Mouse (Mus musculus) intestine, embryonic 16.5 days (tissue): Measurements from ENCODE around the gene St7. TPM values are rescaled to one million over a fixed set of nuclear protein-coding genes. Genes with fewer than 3 reads are reported as not detected.

Experiments used
- ATAC-seq: fragments of 200-750 bp; cut with Nextera tagmentation; 2 replicates; pipeline ENCODE4 v1.8.0; 2017; ENCODE audit warnings: moderate TSS enrichment, moderate library complexity
- H3K27ac ChIP-seq: fragments of 300-500 bp; sonication (generic); 2 replicates; pipeline ENCODE4 v1.5.1; 2014; ENCODE audit warnings: mild to moderate bottlenecking, low read length
- H3K27me3 ChIP-seq: fragments of 300-500 bp; sonication (generic); replicated peaks from 2 replicates; pipeline ENCODE4 v1.6.1; 2014; ENCODE audit warnings: low read length, control low read depth, mixed read lengths; ENCODE audit not compliant: control insufficient read depth, insufficient read depth
- H3K36me3 ChIP-seq: fragments of 300-500 bp; sonication (generic); 2 replicates; pipeline ENCODE4 v1.6.1; 2014; ENCODE audit warnings: low read length, control low read depth; ENCODE audit not compliant: control insufficient read depth, insufficient read depth
- H3K4me1 ChIP-seq: fragments of 300-500 bp; sonication (generic); 2 replicates; pipeline ENCODE4 v1.6.1; 2014; ENCODE audit warnings: low read length, control low read depth, mixed read lengths; ENCODE audit not compliant: control insufficient read depth, insufficient read depth
- H3K4me2 ChIP-seq: fragments of 300-500 bp; sonication (generic); 2 replicates; pipeline ENCODE4 v1.6.1; 2014; ENCODE audit warnings: low read depth, low read length, control low read depth
- H3K4me3 ChIP-seq: fragments of 300-500 bp; sonication (generic); 2 replicates; pipeline ENCODE4 v1.5.1; 2014; ENCODE audit warnings: mild to moderate bottlenecking, low read length
- H3K9ac ChIP-seq: fragments of 300-500 bp; sonication (generic); 2 replicates; pipeline ENCODE4 v1.6.1; 2014; ENCODE audit warnings: low read depth, low read length
- H3K9me3 ChIP-seq: fragments of 300-500 bp; sonication (generic); 2 replicates; pipeline ENCODE4 v1.6.1; 2016; ENCODE audit warnings: low read length, control low read depth; ENCODE audit not compliant: control insufficient read depth
- WGBS: fragments of 180-500 bp; shearing (Covaris S2); extraction: QIAGEN DNeasy Blood & Tissue Kit; methylation state at CpG from one replicate; pipeline ENCODE4 v1.1.7; 2014; 5-methylcytosine and 5-hydroxymethylcytosine counted together
- polyA plus RNA-seq: library from polyadenylated mRNA; unstranded; fragments of >200 nt; fragmentation: Nextera tagmentation; extraction: Ambion mirVana; gene quantifications from 2 replicates; pipeline ENCODE4 v1.2.1, GENCODE M21; 2015

St7 gene
- polyA plus RNA-seq, 1 experiment from 2014 or later, result 20.5 TPM

- ATAC-seq, result peak; percentile 81
- Histone ChIP-seq H3K4me2 (no peak overlapping the region), H3K4me3 (no peak overlapping the region), H3K9me3 (no peaks in the 10 kb centered on the region), H3K36me3 (no peaks in the 10 kb centered on the region), H3K9ac (no peak overlapping the region), H3K27me3 (no peaks in the 10 kb centered on the region), H3K27ac (no peak overlapping the region), H3K4me1 (no peaks in the 10 kb centered on the region)
- WGBS, result 23% methylated on average over 12 of the region's 12 CpGs
These were observed 17.5 kb upstream of the St7 start for GRCm38 (mm10) chr6:17675019-17675756.

GRCm38 (mm10) chr6:17677008-17677407 is 15.7 kb upstream of the St7 start:
- Histone ChIP-seq H3K27me3 (no peaks in the 10 kb centered on the region), H3K9ac (no peak overlapping the region), H3K4me2 (no peak overlapping the region), H3K9me3 (no peaks in the 10 kb centered on the region), H3K36me3 (no peaks in the 10 kb centered on the region), H3K4me3 (no peak overlapping the region), H3K4me1 (no peaks in the 10 kb centered on the region), H3K27ac (no peak overlapping the region)
- WGBS, result 60% methylated on average over 2 of the region's 2 CpGs
- no peak for ATAC-seq

DNA sequence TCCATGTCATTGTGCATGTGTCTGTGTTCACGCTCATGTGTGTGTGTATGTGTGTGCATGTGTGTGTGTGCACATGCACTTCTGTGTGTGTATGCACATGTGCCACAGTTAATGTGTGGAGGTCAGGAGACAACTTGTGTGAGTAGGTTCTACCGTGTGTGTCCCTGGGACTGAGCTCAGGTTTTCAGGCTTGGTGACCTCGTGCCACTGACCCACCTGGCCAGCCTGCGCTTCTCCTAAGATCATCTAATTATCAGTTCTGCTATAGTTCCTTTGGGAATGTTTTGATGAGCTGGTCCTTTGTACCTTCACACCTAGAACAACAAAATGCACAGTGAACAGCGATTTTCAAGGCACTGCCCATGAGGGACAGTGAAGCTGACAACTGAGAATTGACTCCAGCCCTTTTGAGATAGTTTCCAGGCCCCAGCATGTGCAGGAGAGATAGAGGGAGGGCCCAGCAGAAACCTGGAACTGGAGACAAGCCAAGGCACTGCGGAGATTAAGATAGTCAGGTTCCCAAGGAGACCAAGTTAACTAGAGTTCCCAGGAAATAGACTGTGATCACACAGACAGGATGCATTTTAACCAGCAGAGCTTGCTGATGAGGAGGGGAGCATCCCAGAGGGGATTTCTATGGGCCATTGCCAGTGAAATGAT is 12.3 kb upstream of the St7 start:
- 83% methylated on average over 6 of the region's 6 CpGs for WGBS
- ATAC-seq, result no peak
- H3K4me1 ChIP-seq, result no peaks in the 10 kb centered on the region
- H3K4me3 ChIP-seq, result no peak overlapping the region
- H3K4me2 ChIP-seq, result no peak overlapping the region
- no peak overlapping the region for H3K27ac ChIP-seq
- no peaks in the 10 kb centered on the region for H3K27me3 ChIP-seq
- no peaks in the 10 kb centered on the region for H3K36me3 ChIP-seq
- H3K9ac ChIP-seq, result no peak overlapping the region
- H3K9me3 ChIP-seq, result no peaks in the 10 kb centered on the region

GRCm38 (mm10) chr6:17681810-17682209 is 10.9 kb upstream of the St7 start:
- Histone ChIP-seq H3K4me1 (no peaks in the 10 kb centered on the region), H3K27ac (no peak overlapping the region), H3K27me3 (no peaks in the 10 kb centered on the region), H3K4me3 (no peak overlapping the region), H3K9ac (no peak overlapping the region), H3K4me2 (no peak overlapping the region), H3K36me3 (no peaks in the 10 kb centered on the region), H3K9me3 (no peaks in the 10 kb centered on the region)
- 96% methylated on average over 8 of the region's 8 CpGs for WGBS
- no peak for ATAC-seq

- 72% methylated on average over 5 of the region's 5 CpGs for WGBS
- ATAC-seq, result no peak
These were observed 4.1 kb upstream of the St7 start for GRCm38 (mm10) chr6:17688676-17689075.

DNA sequence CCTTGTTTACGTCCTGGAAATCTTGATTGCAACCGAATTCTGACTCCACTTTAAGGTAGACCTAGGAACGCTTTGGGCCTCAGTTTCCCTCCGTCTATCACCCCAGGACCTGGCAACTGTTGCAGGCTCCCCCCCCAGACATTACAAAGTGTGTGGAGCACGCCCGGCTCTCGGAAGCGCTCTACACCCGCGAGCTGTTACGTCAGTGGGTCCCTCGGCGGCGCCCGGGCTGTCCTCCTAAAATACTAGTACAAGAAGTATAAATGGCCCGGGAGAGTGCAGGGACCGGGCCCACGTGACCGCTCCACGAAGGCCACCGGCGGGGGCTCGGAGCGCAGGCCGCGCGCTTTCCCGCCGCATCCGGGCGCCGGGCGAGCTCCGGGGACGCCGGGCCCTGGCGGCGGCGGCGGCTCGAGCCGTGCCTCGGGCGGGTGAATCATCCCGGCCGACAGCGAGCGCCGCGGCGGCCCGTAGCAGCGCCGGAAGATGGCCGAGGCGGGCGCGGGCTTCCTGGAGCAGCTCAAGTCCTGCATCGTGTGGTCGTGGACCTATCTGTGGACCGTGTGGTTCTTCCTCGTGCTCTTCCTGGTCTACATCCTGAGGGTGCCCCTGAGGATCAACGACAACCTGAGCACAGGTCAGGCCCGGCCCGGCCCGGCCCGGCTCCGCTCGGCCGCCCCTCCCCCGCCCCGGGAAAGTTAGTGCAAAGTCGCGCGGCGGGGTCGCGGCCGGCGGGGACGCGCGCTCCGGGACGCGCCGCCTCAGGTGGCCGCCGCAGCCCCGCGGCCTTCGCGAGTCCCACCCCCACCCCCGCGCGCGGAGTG is 1.2 kb downstream of the St7 start:
- H3K27ac ChIP-seq, result peak overlapping the region; percentile 95
- ATAC-seq, result peak; percentile 88
- under 1% methylated on average over 79 of the region's 97 CpGs for WGBS

More at GRCm38 (mm10) chr6:17688676-17689075, 4.1 kb upstream of the St7 start:
- no peak overlapping the region for H3K9ac ChIP-seq
- no peak overlapping the region for H3K4me2 ChIP-seq
- H3K27ac ChIP-seq, result no peak overlapping the region
- no peaks in the 10 kb centered on the region for H3K9me3 ChIP-seq
- H3K4me3 ChIP-seq, result no peak overlapping the region
- H3K4me1 ChIP-seq, result no peaks in the 10 kb centered on the region
- H3K36me3 ChIP-seq, result no peaks in the 10 kb centered on the region
- no peaks in the 10 kb centered on the region for H3K27me3 ChIP-seq

GRCm38 (mm10) chr6:17694550-17694951 is 1.8 kb downstream of the St7 start:
- Histone ChIP-seq H3K4me1 (peaks cover 7% of the 10 kb centered on the region; the same call in 1 of the 2 replicates), H3K9ac (peak overlapping the region; percentile 92), H3K27me3 (no peaks in the 10 kb centered on the region), H3K36me3 (no peaks in the 10 kb centered on the region), H3K4me3 (peak overlapping the region; percentile 78), H3K9me3 (no peaks in the 10 kb centered on the region), H3K4me2 (peak overlapping the region; percentile 70), H3K27ac (peak overlapping the region; percentile 95)
- WGBS, result under 1% methylated on average over 46 of the region's 46 CpGs
- peak; percentile 85 for ATAC-seq

More for the DNA sequence above, 1.2 kb downstream of the St7 start:
- Histone ChIP-seq H3K4me1 (peaks cover 7% of the 10 kb centered on the region; the same call in 1 of the 2 replicates), H3K9ac (peak overlapping the region; percentile 92), H3K36me3 (no peaks in the 10 kb centered on the region), H3K4me2 (peak overlapping the region; percentile 70), H3K27me3 (no peaks in the 10 kb centered on the region), H3K9me3 (no peaks in the 10 kb centered on the region), H3K4me3 (peak overlapping the region; percentile 78)

DNA sequence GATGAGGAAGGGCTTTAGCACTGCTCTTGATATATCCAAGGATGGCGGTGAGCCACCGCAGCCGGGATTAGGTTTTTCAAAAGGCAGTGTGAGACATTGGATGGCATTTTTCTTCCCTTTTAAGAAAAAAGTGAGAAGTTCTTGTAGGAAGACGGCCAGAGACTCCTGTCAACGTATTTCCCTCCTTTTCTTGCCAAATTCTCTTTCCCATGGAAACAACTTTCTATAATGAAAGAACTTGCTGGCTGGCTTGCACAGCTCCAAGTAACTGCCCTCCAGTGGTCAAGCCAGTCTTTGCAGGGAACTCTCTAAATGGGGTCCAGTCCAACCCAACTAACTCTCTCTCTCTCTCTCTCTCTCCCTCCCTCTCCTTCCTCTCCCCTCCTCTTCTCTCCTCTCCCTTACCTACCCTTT is 3.6 kb downstream of the St7 start:
- H3K27ac ChIP-seq, result no peak overlapping the region
- no peaks in the 10 kb centered on the region for H3K36me3 ChIP-seq
- peaks cover 9% of the 10 kb centered on the region; the same call in 1 of the 2 replicates for H3K4me1 ChIP-seq
- 53% methylated on average over 5 of the region's 5 CpGs for WGBS
- ATAC-seq, result no peak
- no peaks in the 10 kb centered on the region for H3K9me3 ChIP-seq
- H3K9ac ChIP-seq, result no peak overlapping the region
- H3K4me2 ChIP-seq, result no peak overlapping the region
- no peak overlapping the region for H3K4me3 ChIP-seq
- H3K27me3 ChIP-seq, result no peaks in the 10 kb centered on the region
